Mouse (Mus musculus) right cerebral cortex, postnatal 25 days (tissue): ENCODE data around the gene Pir.

Experiments
- DNase-seq: peaks from one replicate; pipeline ENCODE4 v3.0.0; 2022

The Pir gene

GRCm38 (mm10) chrX:164269285-164269761, at the start of gene Pir:
Gene Pir, plus strand, starts transcription at chrX:164269371.
- DNase-seq = peak; percentile 18

GRCm38 (mm10) chrX:164221989-164222388, 47.2 kb upstream of the Pir start:
- DNase-seq = no peak

DNA sequence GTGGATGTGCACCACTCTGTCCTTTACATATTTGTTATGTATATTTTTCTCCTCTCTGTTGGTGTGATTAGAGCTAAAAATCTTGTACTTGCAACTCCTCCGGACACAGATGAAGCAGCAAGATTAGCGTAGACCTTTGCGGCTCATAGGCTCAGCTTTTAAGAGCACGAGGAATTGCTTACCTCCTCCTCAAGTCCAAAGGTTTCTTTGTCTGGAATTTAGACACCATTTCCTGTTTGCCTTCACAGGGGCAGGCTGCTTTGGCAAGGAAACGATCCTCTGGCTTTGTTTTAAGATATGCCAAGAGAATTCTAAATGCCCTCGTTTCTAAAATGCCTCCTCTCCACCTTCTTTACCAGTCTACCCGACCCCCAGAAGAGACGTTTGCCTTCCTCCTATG, 35.8 kb upstream of the Pir start:
- no peak for DNase-seq

DNA sequence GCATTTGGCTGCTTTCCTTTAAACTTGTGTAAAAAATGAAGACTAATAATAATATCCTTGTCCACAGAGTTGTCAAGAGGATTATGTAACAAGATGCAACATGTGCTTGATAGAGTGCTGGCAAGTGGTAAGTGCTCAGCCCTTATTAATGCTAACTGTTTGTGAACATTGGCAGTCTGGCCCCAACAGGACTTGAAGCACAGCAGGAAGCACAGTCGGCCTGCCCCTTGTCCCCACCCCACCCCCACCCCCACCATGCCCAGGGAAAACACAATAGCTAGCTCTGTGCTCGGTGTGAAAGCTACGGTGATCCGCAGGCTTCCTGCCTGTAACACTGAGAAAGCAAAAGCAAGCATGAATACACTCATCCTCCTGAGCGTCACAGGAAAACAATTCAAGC, 23.5 kb upstream of the Pir start:
- no peak for DNase-seq

DNA sequence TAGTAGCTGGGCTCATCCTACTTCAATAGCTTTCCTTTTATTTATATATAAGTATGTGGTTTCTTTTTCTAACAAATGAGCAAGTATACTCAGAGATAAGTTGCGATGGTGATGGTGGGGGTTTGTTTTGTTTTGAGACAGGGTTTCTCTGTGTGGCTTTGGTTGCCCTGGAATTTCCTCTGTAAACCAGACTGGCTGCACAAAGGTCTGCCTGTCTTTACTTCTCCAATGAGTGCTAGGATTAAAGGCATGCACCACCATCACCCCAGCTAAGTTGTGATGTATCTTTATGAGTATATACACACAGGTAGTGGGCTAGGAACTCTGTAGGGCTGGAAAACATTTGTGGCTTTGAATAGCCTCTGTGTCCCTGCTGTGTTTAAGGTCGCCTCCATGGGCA, 22.4 kb upstream of the Pir start:
- DNase-seq = no peak

DNA sequence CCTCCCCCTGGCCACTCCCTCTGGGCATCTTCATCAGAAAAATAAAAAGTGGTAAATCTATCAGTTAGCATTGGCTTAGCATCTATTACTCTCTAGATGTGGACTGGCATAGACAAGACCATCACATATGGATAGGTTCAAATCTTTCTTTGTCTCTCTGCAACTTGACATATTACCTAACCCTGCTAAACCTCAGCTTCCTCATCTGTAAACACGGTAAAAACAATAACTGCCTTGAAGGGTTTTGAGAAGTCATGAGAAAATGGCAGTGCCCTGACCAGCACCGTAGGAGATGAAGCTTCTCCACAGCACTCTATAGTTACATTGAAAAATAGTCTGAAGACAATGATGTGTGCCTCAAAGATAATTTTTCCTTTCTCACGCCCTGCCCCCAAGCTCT, 12.6 kb upstream of the Pir start:
- DNase-seq = no peak

GRCm38 (mm10) chrX:164258057-164258456, 11.1 kb upstream of the Pir start, which contains the start of gene Bmx:
Gene Bmx, minus strand, starts transcription at chrX:164258193.
- DNase-seq = no peak

DNA sequence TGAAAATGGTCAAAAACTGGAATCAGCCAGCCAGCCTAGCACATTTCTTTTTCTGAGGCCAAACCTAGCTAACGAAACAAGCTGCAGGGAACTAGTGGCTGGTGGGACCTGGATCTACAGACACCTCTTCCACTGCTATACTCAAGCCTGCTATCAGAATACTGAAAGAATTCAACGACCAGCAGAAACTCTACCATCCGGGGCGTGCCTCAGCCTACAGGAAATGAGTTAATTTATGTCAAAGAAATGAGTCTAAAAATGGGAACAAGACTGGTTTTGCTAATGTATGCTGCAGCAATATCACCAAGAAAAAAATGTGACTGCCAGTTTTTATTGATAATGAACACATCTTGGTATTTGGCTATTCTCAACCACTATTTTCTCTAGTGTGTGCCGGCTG, 10.5 kb upstream of the Pir start:
- no peak for DNase-seq

DNA sequence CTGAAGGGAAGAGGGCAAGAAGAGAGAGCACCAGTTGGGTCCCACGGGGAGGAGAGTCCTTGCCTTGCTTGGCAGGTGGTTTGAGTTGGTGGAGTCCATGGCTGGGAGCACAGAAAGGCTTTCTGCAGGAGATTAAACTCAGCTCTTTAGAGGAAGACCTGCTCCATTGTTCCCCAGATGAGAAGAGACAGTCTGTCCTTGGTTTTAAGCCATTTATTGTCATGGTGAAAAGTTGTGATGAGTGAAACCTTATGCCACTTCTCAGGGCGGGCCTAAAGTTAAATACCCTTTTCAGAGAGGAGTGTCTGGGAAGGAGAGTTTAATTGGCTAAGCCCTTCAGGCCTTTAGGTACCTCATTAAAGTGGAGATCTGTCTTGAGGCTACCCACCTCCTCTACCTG, 6.9 kb upstream of the Pir start:
- no peak for DNase-seq

DNA sequence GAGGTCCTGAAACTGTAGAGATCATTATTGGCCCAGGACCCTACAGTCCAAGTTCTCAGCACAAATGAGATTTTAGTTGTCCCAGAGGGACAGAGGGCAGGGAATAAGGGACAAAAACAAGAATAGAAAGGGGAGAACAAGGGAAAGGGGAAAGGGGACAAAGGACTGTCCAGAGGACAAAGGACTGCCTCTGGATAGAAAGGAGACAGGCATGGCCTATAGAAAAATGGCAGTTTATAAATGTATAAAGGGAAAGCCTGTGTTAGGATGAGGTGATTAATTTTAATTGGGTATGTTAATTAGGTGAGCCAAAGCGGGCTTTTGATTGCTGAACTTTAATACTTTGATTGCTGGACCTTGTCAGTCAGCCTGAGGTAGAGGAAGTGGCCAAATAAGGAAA, 4.3 kb upstream of the Pir start:
- DNase-seq = no peak

GRCm38 (mm10) chrX:164270603-164271002, 1.4 kb downstream of the Pir start:
- DNase-seq = no peak

DNA sequence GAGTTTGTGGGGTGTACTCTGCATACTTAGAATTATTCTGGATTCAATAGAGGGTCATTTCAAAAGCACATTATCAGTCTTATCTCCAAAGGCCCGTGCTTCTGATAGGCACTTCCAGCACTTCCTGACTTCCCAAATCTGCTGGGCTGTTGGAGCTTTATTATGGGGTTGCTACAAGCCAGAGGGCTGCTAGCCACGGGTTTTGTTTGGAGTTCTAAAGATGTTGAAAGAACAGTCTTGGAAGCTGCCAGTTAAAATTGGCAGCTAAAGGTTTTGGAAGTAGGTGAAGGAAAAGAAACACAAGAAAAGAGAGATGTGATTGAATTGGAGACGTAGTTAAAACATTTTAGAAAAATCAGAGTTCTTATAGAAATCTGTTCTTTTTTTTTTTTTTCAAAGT, 6.4 kb downstream of the Pir start:
- no peak for DNase-seq

DNA sequence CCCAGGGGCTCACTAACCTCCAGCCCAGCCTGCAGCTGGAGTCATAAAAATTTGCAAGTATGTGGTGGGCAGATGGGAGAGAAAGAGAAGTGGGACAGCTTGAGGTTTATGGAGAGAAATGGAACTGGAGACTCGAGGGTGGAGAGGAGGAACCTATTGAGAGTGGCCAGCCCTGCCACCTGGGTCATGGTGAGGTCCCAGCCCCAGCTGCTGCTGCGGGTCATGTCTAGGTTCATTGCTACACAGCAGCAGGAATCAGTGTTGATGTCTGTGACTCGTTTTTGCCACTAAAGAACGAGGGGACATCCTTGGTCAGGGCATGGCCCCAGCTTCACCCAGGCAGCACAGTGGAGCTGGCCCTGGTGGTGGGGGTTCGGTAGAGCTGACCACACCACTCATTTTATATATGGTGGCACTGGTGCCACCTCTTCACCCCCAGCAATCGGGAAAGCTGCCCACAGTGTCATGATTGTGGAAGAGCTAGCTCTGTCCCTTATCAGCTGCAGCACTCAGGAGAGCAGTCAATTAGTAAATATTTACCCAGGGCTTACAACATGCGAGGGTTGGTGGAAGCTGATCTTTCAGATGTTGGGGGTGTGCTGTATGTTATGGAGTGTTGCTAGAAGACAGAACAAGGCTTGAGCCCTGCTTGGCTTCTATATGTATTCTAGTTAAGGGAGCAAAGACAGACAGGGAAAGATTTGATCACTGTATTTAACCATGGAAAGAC, 11.9 kb downstream of the Pir start:
- no peak for DNase-seq

DNA sequence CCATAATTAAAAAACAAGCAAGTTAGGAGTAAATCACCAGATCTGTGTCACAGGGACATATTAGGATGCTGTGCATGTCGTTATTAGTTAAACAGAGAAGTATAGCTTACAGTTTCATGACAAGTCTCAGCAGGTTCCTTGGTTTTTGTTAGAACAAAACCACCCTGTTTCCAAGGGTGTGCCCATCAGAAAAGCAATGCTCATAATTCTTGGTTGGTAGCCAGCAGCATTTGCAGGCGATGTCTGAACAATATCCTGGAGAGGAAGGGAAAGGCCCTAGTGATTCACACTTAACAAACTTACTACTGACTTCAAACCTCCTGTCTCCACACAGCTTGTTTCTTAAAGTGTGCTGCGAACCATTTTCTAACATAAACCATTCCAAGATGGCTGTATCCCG, 14.6 kb downstream of the Pir start:
- no peak for DNase-seq

- DNase-seq = no peak
These were observed 17.9 kb downstream of the Pir start for GRCm38 (mm10) chrX:164287077-164287476.

- no peak for DNase-seq
These were observed 22.0 kb downstream of the Pir start for GRCm38 (mm10) chrX:164291147-164291546.

GRCm38 (mm10) chrX:164306250-164306649, 37.1 kb downstream of the Pir start:
- DNase-seq = no peak

GRCm38 (mm10) chrX:164313876-164314275, 44.7 kb downstream of the Pir start:
- no peak for DNase-seq

- DNase-seq = no peak
These were observed 49.4 kb downstream of the Pir start for GRCm38 (mm10) chrX:164318554-164318953.

DNA sequence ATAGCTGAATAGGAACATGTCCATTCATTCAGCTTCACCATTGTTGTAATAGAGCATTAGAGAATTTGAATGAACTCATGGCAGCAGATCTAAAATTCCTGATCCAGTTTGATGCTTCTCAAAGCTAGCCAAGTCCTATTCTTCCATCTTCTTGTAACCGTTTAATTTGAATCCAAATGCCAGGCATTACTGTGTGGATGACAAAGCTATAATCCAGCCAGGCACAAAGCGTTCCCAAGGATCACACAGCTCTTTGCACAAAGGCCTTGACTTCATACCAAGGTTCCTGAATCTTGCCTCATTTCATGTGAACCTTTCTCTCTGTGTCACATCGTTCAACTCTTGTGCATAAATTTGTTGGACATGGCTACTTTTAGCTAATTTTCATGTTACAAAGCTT, 50.9 kb downstream of the Pir start:
- DNase-seq = no peak

- DNase-seq = no peak
These were observed 53.3 kb downstream of the Pir start for GRCm38 (mm10) chrX:164322492-164322891.

- DNase-seq = no peak
These were observed 54.3 kb downstream of the Pir start for GRCm38 (mm10) chrX:164323391-164323913.

DNA sequence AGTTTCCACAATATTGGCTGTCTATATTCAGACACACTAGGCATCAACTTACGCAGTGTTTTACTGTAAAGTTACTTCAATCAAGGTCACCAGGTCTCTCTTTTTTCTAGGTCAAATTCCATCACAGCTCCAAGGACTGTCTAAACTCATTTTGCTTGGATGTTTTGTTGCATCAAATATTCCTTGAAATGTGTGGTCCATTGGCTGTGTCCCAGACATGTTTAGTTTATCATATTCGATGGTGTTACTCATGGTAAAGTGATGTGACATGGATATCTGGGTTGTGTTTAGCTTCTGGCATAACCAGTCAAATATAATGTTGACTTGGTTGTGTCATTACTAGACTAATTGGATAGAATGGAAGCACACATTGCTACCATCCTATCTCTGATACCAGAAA, 61.2 kb downstream of the Pir start:
- DNase-seq = no peak

- DNase-seq = no peak
These were observed 61.6 kb downstream of the Pir start for GRCm38 (mm10) chrX:164330766-164331165.

GRCm38 (mm10) chrX:164338591-164338990, 69.4 kb downstream of the Pir start:
- no peak for DNase-seq
